Mouse (Mus musculus) lung, postnatal 0 days (tissue): Measurements from ENCODE around the gene Cap2.

ENCODE experiments used
- CTCF ChIP-seq: IDR thresholded peaks from 2 replicates; pipeline ENCODE4 v1.5.1; 2016; ENCODE audit warnings: antibody characterized with exemption, mild to moderate bottlenecking
- EP300 ChIP-seq: IDR thresholded peaks from 2 replicates; pipeline ENCODE4 v1.6.1; 2016; ENCODE audit warnings: antibody characterized with exemption, mild to moderate bottlenecking, control low read depth

GRCm38 (mm10) chr13:46530546-46530945 is 28.9 kb downstream of the Cap2 start:
- TF ChIP-seq CTCF (no peak), EP300 (no peak)
